Mouse (Mus musculus) heart, embryonic 14.5 days (tissue): Measurements from ENCODE around the gene Fopnl. TPM values are rescaled to one million over a fixed set of nuclear protein-coding genes. Genes with fewer than 3 reads are reported as not detected.
A peak's percentile ranks its signal among the peaks of the same experiment; 100 is the strongest.

Source experiments
- ATAC-seq: fragments of 200-750 bp; cut with Nextera tagmentation; 2 replicates; pipeline ENCODE4 v1.8.0; 2017; ENCODE audit warnings: low read depth, moderate TSS enrichment; ENCODE audit not compliant: insufficient number of reproducible peaks, insufficient read depth, low FRiP score
- H3K27ac ChIP-seq, 2 experiments: fragments of 200-500 bp in 1 of 2; fragments of 300-500 bp in 1 of 2; sonication (generic) in 1 of 2; replicated peaks in 1 of 2; 2 replicates each; pipeline ENCODE4 v1.5.1; 2012 to 2014; ENCODE audit warnings: low read depth in 2 of 2, low read length in 2 of 2, control low read depth in 1 of 2, mild to moderate bottlenecking in 1 of 2, mixed read lengths in 1 of 2; ENCODE audit not compliant: control insufficient read depth in 1 of 2, insufficient read depth in 1 of 2
- H3K27me3 ChIP-seq: fragments of 300-500 bp; sonication (generic); 2 replicates; pipeline ENCODE4 v1.6.1; 2014; ENCODE audit warnings: mild to moderate bottlenecking, low read length, control low read depth; ENCODE audit not compliant: control insufficient read depth, insufficient read depth
- H3K36me3 ChIP-seq: fragments of 300-500 bp; sonication (generic); 2 replicates; pipeline ENCODE4 v1.6.1; 2014; ENCODE audit warnings: mild to moderate bottlenecking, control low read depth, low read length, mixed read lengths; ENCODE audit not compliant: control insufficient read depth, insufficient read depth
- H3K4me1 ChIP-seq, 2 experiments: fragments of 200-500 bp in 1 of 2; fragments of 300-500 bp in 1 of 2; sonication (generic) in 1 of 2; 2 replicates each; pipeline ENCODE4 v1.6.1; 2012 to 2014; ENCODE audit warnings: low read length in 2 of 2, control low read depth in 1 of 2, mixed read lengths in 1 of 2; ENCODE audit not compliant: control insufficient read depth in 2 of 2, insufficient read depth in 2 of 2
- H3K4me2 ChIP-seq: fragments of 300-500 bp; sonication (generic); 2 replicates; pipeline ENCODE4 v1.6.1; 2014; ENCODE audit warnings: mild to moderate bottlenecking, low read length
- H3K4me3 ChIP-seq, 2 experiments: fragments of 200-500 bp in 1 of 2; fragments of 300-500 bp in 1 of 2; sonication (generic) in 1 of 2; 2 replicates each; pipeline ENCODE4 v1.5.1; 2012 to 2014; ENCODE audit warnings: low read length in 2 of 2, mild to moderate bottlenecking in 2 of 2, control low read depth in 1 of 2, low read depth in 1 of 2, moderate library complexity in 1 of 2; ENCODE audit not compliant: control insufficient read depth in 1 of 2, insufficient read depth in 1 of 2
- H3K9ac ChIP-seq: fragments of 300-500 bp; sonication (generic); 2 replicates; pipeline ENCODE4 v1.6.1; 2014; ENCODE audit warnings: mild to moderate bottlenecking, low read length
- H3K9me3 ChIP-seq: fragments of 300-500 bp; sonication (generic); 2 replicates; pipeline ENCODE4 v1.6.1; 2016; ENCODE audit warnings: low read length, control low read depth; ENCODE audit not compliant: control insufficient read depth
- WGBS: fragments of 180-500 bp; shearing (Covaris S2); extraction: QIAGEN DNeasy Blood & Tissue Kit; methylation state at CpG from one replicate; pipeline ENCODE4 v1.1.7; 2014; 5-methylcytosine and 5-hydroxymethylcytosine counted together
- polyA plus RNA-seq: library from polyadenylated mRNA; unstranded; fragments of >200 nt; fragmentation: Nextera tagmentation; extraction: Ambion mirVana; gene quantifications from 2 replicates; pipeline ENCODE4 v1.2.1, GENCODE M21; 2014

Fopnl gene
- polyA plus RNA-seq, 1 experiment from 2014 or later: 131 TPM

- WGBS: 81% methylated on average over 2 of the region's 2 CpGs
- Histone ChIP-seq H3K9ac (no peak overlapping the region), H3K27me3 (peaks cover 48% of the 10 kb centered on the region), H3K9me3 (no peaks in the 10 kb centered on the region), H3K4me3 (no peak overlapping the region), H3K4me1 (peaks cover 9 to 18% of the 10 kb centered on the region in 2 experiments), H3K4me2 (no peak overlapping the region), H3K36me3 (peaks cover 20% of the 10 kb centered on the region), H3K27ac (no peak overlapping the region)
- ATAC-seq: no peak
These were observed 21.9 kb downstream of the Fopnl start for GRCm38 (mm10) chr16:14295291-14295690.

GRCm38 (mm10) chr16:14292205-14293199, 24.7 kb downstream of the Fopnl start:
- 10% methylated on average over 31 of the region's 31 CpGs for WGBS

GRCm38 (mm10) chr16:14291223-14291622, 26.0 kb downstream of the Fopnl start, which contains the start of gene Myh11:
Myh11 (minus strand) TSS chr16:14291372.
- Histone ChIP-seq H3K4me3 (peak within 1 kb of the TSS; percentile 14 to 29; a peak in 3 of 4 replicates), H3K27ac (no peak within 1 kb of the TSS), H3K36me3 (no peaks in the 10 kb centered on the region), H3K9me3 (no peaks in the 10 kb centered on the region), H3K9ac (peak within 1 kb of the TSS; percentile 12; the same call in 1 of the 2 replicates), H3K4me2 (peak within 1 kb of the TSS; percentile 60), H3K27me3 (peaks cover 81% of the 10 kb centered on the region), H3K4me1 (peaks cover 9 to 18% of the 10 kb centered on the region in 2 experiments)
- peak; percentile 49; the same call in 1 of the 2 replicates for ATAC-seq
- 4% methylated on average over 16 of the region's 16 CpGs for WGBS

More at GRCm38 (mm10) chr16:14292205-14293199, 24.7 kb downstream of the Fopnl start:
- Histone ChIP-seq H3K27ac (no peak overlapping the region), H3K4me3 (peak overlapping the region; percentile 14 to 29), H3K36me3 (no peaks in the 10 kb centered on the region), H3K9me3 (no peaks in the 10 kb centered on the region), H3K27me3 (peaks cover 76% of the 10 kb centered on the region), H3K4me1 (peaks cover 9 to 18% of the 10 kb centered on the region in 2 experiments), H3K4me2 (peak overlapping the region; percentile 60), H3K9ac (peak overlapping the region; percentile 12; the same call in 1 of the 2 replicates)
- ATAC-seq: no peak

- 45% methylated on average over 4 of the region's 4 CpGs for WGBS
- Histone ChIP-seq H3K4me2 (no peak overlapping the region), H3K27me3 (peaks cover 95% of the 10 kb centered on the region), H3K36me3 (no peaks in the 10 kb centered on the region), H3K9ac (no peak overlapping the region), H3K4me1 (no peaks in the 10 kb centered on the region), H3K4me3 (no peak overlapping the region), H3K27ac (no peak overlapping the region), H3K9me3 (no peaks in the 10 kb centered on the region)
- no peak for ATAC-seq
These were observed 44.7 kb downstream of the Fopnl start for GRCm38 (mm10) chr16:14272374-14272965.

GRCm38 (mm10) chr16:14265203-14265920, 51.8 kb downstream of the Fopnl start:
- no peak overlapping the region for H3K4me3 ChIP-seq
- peak; percentile 84 for ATAC-seq
- no peak overlapping the region for H3K4me2 ChIP-seq
- H3K27me3 ChIP-seq: peaks cover 87% of the 10 kb centered on the region
- WGBS: under 1% methylated on average over 4 of the region's 4 CpGs
- no peak overlapping the region for H3K9ac ChIP-seq
- H3K9me3 ChIP-seq: peaks cover under 1% of the 10 kb centered on the region; the same call in 1 of the 2 replicates
- H3K27ac ChIP-seq: no peak overlapping the region
- H3K4me1 ChIP-seq: peaks cover 0 to 2% of the 10 kb centered on the region in 2 experiments; a peak in 2 of 4 replicates
- H3K36me3 ChIP-seq: no peaks in the 10 kb centered on the region

- no peak for ATAC-seq
- Histone ChIP-seq H3K4me2 (no peak overlapping the region), H3K4me1 (peaks cover 0 to 2% of the 10 kb centered on the region in 2 experiments; a peak in 2 of 4 replicates), H3K9ac (no peak overlapping the region), H3K9me3 (peaks cover 2% of the 10 kb centered on the region; the same call in 1 of the 2 replicates), H3K4me3 (no peak overlapping the region), H3K27me3 (peaks cover 87% of the 10 kb centered on the region), H3K27ac (no peak overlapping the region), H3K36me3 (no peaks in the 10 kb centered on the region)
- WGBS: 54% methylated on average over 2 of the region's 2 CpGs
These were observed 52.7 kb downstream of the Fopnl start for GRCm38 (mm10) chr16:14264504-14264903.

- Histone ChIP-seq H3K36me3 (no peaks in the 10 kb centered on the region), H3K27ac (no peak overlapping the region), H3K4me1 (peaks cover 0 to 2% of the 10 kb centered on the region in 2 experiments; a peak in 2 of 4 replicates), H3K9ac (no peak overlapping the region), H3K27me3 (peaks cover 87% of the 10 kb centered on the region), H3K9me3 (peaks cover 2% of the 10 kb centered on the region; the same call in 1 of the 2 replicates), H3K4me2 (no peak overlapping the region), H3K4me3 (no peak overlapping the region)
- ATAC-seq: no peak
- 84% methylated on average over 6 of the region's 6 CpGs for WGBS
These were observed 54.0 kb downstream of the Fopnl start for GRCm38 (mm10) chr16:14263241-14263640.
